Mouse (Mus musculus) testis, adult 2 months (tissue): ENCODE data around the gene Ces3b.

ENCODE experiments used
- CTCF ChIP-seq: fragments of 200-500 bp; IDR thresholded peaks from 2 replicates; pipeline ENCODE4 v1.5.1; 2012; ENCODE audit warnings: low read depth, mild to moderate bottlenecking, inconsistent platforms, low read length, moderate library complexity; ENCODE audit not compliant: control insufficient read depth, insufficient read depth, insufficient replicate concordance
- POLR2A ChIP-seq: fragments of 200-500 bp; IDR thresholded peaks from 2 replicates; pipeline ENCODE4 v1.6.1; 2012; ENCODE audit warnings: low read depth, mild to moderate bottlenecking, inconsistent platforms, low read length, moderate library complexity; ENCODE audit not compliant: control insufficient read depth

DNA sequence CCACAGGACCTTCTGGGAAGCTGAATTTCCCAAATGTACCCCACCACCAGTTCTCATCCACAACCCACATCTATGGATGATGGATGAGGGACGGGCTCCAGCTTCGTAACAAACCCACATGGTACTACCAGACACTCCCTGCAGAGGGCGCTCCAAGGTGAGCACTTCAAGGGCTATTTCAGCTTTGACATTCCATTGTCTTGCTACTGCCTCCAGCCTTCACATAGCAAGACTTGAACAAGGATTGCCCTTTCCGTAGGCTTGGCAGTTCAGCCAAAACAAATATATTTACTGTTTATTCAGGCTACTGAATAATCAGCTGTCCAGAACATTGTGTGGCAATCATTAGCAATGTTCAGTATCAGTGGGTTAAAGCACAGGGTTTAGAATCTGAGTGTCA, 54.9 kb downstream of the Ces3b start:
- TF ChIP-seq POLR2A (no peak), CTCF (peak; percentile 93; the same call in 1 of the 2 replicates)
